Mouse (Mus musculus) hindbrain, embryonic 13.5 days (tissue): Measurements from ENCODE around the gene Col4a3bp. TPM values are rescaled to one million over a fixed set of nuclear protein-coding genes. Genes with fewer than 3 reads are reported as not detected.

Experiments used
- ATAC-seq: fragments of 200-750 bp; cut with Nextera tagmentation; 2 replicates; pipeline ENCODE4 v1.8.0; 2017; ENCODE audit warnings: moderate TSS enrichment; ENCODE audit not compliant: low FRiP score
- H3K27ac ChIP-seq: fragments of 300-500 bp; sonication (generic); 2 replicates; pipeline ENCODE4 v1.5.1; 2015; ENCODE audit warnings: inconsistent platforms, mild to moderate bottlenecking, moderate library complexity
- H3K27me3 ChIP-seq: fragments of 300-500 bp; sonication (generic); 2 replicates; pipeline ENCODE4 v1.6.1; 2015; ENCODE audit warnings: mild to moderate bottlenecking, inconsistent platforms
- H3K36me3 ChIP-seq: fragments of 300-500 bp; sonication (generic); 2 replicates; pipeline ENCODE4 v1.6.1; 2015; ENCODE audit warnings: mild to moderate bottlenecking, inconsistent platforms
- H3K4me1 ChIP-seq: fragments of 300-500 bp; sonication (generic); replicated peaks from 2 replicates; pipeline ENCODE4 v1.6.1; 2015; ENCODE audit warnings: inconsistent platforms
- H3K4me2 ChIP-seq: fragments of 300-500 bp; sonication (generic); 2 replicates; pipeline ENCODE4 v1.6.1; 2015; ENCODE audit warnings: inconsistent platforms, mild to moderate bottlenecking, moderate library complexity
- H3K4me3 ChIP-seq: fragments of 300-500 bp; sonication (generic); 2 replicates; pipeline ENCODE4 v1.5.1; 2015; ENCODE audit warnings: mild to moderate bottlenecking, inconsistent platforms
- H3K9ac ChIP-seq: fragments of 300-500 bp; sonication (generic); 2 replicates; pipeline ENCODE4 v1.6.1; 2015; ENCODE audit warnings: mild to moderate bottlenecking, inconsistent platforms
- H3K9me3 ChIP-seq: fragments of 300-500 bp; sonication (generic); 2 replicates; pipeline ENCODE4 v1.6.1; 2016; ENCODE audit warnings: inconsistent platforms
- WGBS: fragments of 180-500 bp; shearing (Covaris S2); methylation state at CpG from one replicate; pipeline ENCODE4 v1.1.7; 2015; 5-methylcytosine and 5-hydroxymethylcytosine counted together
- polyA plus RNA-seq: library from polyadenylated mRNA; unstranded; fragments of >200 nt; fragmentation: Nextera tagmentation; extraction: Ambion mirVana; gene quantifications from 2 replicates; pipeline ENCODE4 v1.2.1, GENCODE M21; 2015

The Col4a3bp gene
- polyA plus RNA-seq, 1 experiment from 2014 or later = 8.8 TPM

DNA sequence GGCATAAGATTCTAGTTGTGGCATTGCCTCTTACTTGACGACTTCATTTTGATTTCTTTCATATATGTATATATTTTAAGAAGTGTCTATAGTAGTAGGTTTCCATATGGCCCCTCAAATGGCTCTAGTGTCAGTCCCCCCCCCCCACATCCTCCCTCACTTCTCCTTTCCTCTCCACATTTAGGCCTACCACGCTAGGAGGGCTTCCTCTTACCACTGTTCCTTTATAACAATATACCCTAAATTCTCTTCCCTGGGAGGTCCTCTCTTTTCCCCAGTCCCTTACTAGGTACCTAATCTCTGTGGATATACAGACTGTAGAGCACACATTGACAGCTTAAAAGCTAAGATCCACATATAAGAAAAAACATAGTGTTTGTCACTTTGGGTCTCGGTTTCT, 21.1 kb upstream of the Col4a3bp start:
- Histone ChIP-seq H3K27me3 (no peaks in the 10 kb centered on the region), H3K36me3 (peaks cover 2% of the 10 kb centered on the region), H3K4me3 (no peak overlapping the region), H3K9ac (no peak overlapping the region), H3K4me1 (no peaks in the 10 kb centered on the region), H3K27ac (no peak overlapping the region), H3K4me2 (no peak overlapping the region), H3K9me3 (no peaks in the 10 kb centered on the region)
- no peak for ATAC-seq
- WGBS = 91% methylated on average over 3 of the region's 3 CpGs

DNA sequence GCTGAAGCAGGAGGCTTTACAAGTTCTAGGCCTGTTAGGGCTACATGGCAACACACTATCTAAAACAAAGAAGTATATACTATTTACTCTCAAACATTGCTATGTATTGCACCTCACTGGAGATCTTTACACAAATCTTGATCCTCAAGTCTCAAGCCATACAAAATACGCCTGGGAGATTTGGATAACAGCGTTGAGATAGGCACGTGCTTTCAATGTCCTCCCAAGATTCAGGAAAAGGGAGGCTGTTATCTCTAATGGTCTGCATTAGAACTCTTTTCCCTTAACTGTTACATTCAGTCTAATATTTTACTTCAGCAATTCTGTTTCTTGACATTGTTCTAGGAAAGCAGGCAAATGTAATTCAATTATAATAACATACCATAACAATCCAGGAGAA, 15.4 kb upstream of the Col4a3bp start:
- Histone ChIP-seq H3K27ac (no peak overlapping the region), H3K27me3 (no peaks in the 10 kb centered on the region), H3K9me3 (no peaks in the 10 kb centered on the region), H3K4me1 (no peaks in the 10 kb centered on the region), H3K4me2 (no peak overlapping the region), H3K36me3 (no peaks in the 10 kb centered on the region), H3K4me3 (no peak overlapping the region), H3K9ac (no peak overlapping the region)
- 95% methylated on average over 3 of the region's 3 CpGs for WGBS
- no peak for ATAC-seq

DNA sequence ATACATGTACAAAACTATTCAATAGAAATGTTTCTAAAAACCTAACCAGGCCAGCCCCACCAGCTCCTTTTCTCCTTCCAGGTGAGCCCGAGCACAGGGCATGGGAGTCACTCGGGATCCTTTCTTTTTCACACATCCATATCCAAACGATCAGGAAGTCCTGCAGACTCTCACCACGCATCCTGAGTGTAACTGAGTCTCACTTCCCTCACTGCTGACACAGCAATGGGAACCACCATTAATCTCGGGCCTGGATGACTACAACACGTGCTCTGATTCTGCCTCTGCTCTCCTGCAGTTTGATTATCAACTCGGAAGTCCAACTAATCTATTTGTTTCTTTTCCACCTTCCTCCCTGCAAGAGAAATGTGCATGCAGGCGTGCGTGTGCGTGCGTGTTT, 14.6 kb upstream of the Col4a3bp start:
- no peaks in the 10 kb centered on the region for H3K36me3 ChIP-seq
- WGBS = 95% methylated on average over 11 of the region's 11 CpGs
- no peak for ATAC-seq
- no peaks in the 10 kb centered on the region for H3K4me1 ChIP-seq
- H3K9me3 ChIP-seq = no peaks in the 10 kb centered on the region
- H3K27me3 ChIP-seq = no peaks in the 10 kb centered on the region
- no peak overlapping the region for H3K9ac ChIP-seq
- no peak overlapping the region for H3K4me3 ChIP-seq
- H3K27ac ChIP-seq = no peak overlapping the region
- H3K4me2 ChIP-seq = no peak overlapping the region

DNA sequence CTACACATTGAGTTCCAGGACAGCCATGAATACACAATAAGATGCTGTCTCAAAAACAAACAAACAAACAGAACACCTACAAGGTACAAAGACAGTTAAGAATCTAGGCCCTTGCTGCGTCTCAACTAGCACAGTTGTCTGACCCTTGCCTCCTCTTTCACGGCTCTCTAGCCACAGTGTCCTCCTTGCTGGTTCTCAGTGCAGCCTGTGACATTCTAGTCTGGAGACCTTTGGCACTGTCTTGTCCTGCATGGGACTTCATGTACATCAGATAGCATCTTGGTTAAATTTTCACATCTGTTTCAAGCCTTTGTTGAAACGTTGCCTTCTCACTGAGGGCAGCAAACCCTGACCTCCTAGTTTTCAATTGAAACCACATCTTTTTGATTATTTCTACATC, 13.6 kb upstream of the Col4a3bp start:
- WGBS = 90% methylated on average over 3 of the region's 3 CpGs
- no peak overlapping the region for H3K4me2 ChIP-seq
- H3K4me3 ChIP-seq = no peak overlapping the region
- H3K9ac ChIP-seq = no peak overlapping the region
- H3K36me3 ChIP-seq = no peaks in the 10 kb centered on the region
- H3K27me3 ChIP-seq = no peaks in the 10 kb centered on the region
- no peaks in the 10 kb centered on the region for H3K4me1 ChIP-seq
- no peaks in the 10 kb centered on the region for H3K9me3 ChIP-seq
- no peak overlapping the region for H3K27ac ChIP-seq
- ATAC-seq = no peak

DNA sequence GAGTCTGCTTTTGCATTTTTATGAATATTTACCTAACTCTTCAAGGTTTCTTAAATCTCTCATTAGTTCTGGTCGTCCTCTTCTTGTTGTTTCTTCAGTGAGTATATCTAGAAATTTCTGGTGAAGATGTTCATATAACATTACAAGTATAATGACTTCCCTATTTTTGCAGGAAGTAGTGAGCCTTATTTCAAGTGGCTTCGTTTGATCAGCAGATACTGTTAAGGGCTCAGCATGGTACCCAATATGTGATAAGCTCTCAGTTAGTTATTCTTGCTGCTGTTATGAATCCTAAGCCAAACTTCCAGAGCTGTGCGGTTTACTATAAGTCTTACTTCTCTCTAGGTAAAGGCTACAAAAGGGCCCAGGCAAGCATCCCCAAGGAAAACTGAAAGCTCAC, 12.9 kb upstream of the Col4a3bp start:
- Histone ChIP-seq H3K4me2 (no peak overlapping the region), H3K27ac (no peak overlapping the region), H3K36me3 (no peaks in the 10 kb centered on the region), H3K27me3 (no peaks in the 10 kb centered on the region), H3K4me3 (no peak overlapping the region), H3K4me1 (no peaks in the 10 kb centered on the region), H3K9ac (no peak overlapping the region), H3K9me3 (no peaks in the 10 kb centered on the region)
- 94% methylated on average over 3 of the region's 3 CpGs for WGBS
- no peak for ATAC-seq

DNA sequence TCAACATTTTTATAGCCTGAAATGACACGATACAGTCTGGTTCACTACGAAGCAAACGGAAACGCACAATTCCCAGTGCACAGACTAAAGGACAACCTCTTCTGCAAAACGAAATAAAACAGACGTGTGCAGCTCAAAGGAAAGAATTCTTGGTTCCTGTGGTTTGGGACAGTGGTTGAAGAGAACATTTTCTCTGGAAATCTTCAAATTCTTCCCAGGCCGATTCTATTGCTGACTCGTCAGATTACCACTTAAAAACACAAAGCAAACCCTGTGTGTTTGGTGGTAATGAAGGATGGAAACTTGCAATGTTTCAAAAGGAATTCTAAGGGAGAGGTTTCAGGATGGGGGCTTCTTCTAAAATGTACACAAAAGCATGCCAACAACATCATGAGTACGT, 12.4 kb upstream of the Col4a3bp start:
- Histone ChIP-seq H3K9me3 (no peaks in the 10 kb centered on the region), H3K36me3 (no peaks in the 10 kb centered on the region), H3K27ac (no peak overlapping the region), H3K4me1 (no peaks in the 10 kb centered on the region), H3K4me2 (no peak overlapping the region), H3K4me3 (no peak overlapping the region), H3K27me3 (no peaks in the 10 kb centered on the region), H3K9ac (no peak overlapping the region)
- ATAC-seq = no peak
- WGBS = 95% methylated on average over 9 of the region's 9 CpGs

DNA sequence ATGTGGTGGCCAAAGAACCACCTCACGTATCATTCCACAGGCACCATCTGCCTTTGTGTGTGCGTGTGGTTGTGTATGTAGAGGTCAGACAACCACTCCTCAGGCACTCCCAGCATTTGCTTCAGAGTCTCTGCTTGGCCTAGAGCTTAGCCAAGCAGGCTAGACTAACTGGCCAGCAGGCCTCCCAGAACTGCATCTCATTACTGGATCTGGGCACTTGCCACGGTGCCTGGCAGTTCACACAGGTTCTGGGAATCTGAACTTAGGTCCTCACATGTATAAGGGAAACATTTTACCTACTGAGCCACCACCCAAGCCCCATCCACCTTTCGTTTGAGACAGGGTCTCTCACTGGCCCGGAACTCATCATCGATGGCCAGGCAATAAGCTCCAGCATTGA, 10.2 kb upstream of the Col4a3bp start:
- no peak for ATAC-seq
- WGBS = 90% methylated on average over 6 of the region's 6 CpGs
- H3K9ac ChIP-seq = no peak overlapping the region
- no peak overlapping the region for H3K4me2 ChIP-seq
- H3K36me3 ChIP-seq = no peaks in the 10 kb centered on the region
- no peaks in the 10 kb centered on the region for H3K9me3 ChIP-seq
- H3K4me1 ChIP-seq = no peaks in the 10 kb centered on the region
- H3K27ac ChIP-seq = no peak overlapping the region
- H3K27me3 ChIP-seq = no peaks in the 10 kb centered on the region
- no peak overlapping the region for H3K4me3 ChIP-seq

DNA sequence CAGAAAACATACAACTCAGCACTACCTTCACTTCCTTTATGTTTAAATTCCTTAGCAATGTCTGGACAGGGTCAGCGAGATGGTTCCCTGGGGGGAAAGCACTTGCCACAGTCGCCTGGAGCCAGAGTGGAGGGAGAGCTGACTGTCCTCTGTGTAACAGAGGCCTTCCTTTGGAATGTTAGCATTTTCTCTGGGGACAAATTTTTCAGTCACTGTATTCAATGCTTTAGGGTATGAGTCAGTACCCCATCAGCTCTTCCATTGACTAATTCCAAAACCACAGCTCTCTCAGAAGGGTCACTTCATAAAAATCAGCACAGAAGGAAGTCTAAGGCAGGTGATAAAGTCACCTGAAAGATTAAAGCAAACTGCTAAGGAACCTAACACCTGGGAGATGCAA, 8.7 kb upstream of the Col4a3bp start:
- no peak for ATAC-seq
- Histone ChIP-seq H3K4me2 (no peak overlapping the region), H3K4me3 (no peak overlapping the region), H3K36me3 (no peaks in the 10 kb centered on the region), H3K9me3 (no peaks in the 10 kb centered on the region), H3K9ac (no peak overlapping the region), H3K27ac (no peak overlapping the region), H3K27me3 (no peaks in the 10 kb centered on the region), H3K4me1 (no peaks in the 10 kb centered on the region)
- WGBS = 60% methylated on average over 2 of the region's 2 CpGs

DNA sequence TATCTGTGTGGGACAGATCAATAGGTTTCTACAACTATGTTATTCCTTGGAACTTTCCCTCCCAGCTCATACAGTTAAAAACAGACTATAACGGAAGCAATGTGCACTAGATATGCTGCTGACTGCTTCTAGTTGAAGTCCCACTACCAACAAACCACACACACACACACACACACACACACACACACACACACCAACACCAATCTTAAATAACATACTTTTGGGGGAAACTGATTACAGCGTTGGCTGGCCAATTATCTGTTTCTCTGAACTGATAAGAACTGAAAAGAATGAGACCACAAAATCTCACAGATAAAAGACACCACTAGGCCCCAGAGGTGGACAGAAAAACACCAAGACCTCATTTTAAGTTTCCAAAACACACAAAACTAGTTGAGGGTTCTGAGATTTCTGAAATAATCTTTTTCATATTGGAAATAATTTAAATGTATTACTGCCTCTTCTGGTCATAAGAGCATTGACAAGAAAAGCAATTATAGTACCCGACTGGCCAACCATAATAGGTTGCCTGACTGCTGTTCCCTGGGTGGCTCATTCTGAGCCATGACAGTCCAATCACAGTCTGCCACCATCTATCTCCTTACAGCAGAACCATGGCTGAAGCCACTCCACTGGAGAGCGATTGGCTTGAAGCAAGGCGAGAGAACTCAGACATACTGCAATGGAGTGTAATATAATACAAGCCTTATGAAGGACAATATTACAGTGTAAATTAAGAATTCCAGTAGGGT, 5.4 kb upstream of the Col4a3bp start:
- Histone ChIP-seq H3K4me2 (no peak overlapping the region), H3K27ac (no peak overlapping the region), H3K4me1 (0 out of 2 replicates have a peak, but pooled peaks cover 2% of the 10 kb centered on the region), H3K36me3 (no peaks in the 10 kb centered on the region), H3K9ac (no peak overlapping the region), H3K4me3 (no peak overlapping the region), H3K9me3 (no peaks in the 10 kb centered on the region), H3K27me3 (no peaks in the 10 kb centered on the region)
- no peak for ATAC-seq
- WGBS = 85% methylated on average over 5 of the region's 5 CpGs

DNA sequence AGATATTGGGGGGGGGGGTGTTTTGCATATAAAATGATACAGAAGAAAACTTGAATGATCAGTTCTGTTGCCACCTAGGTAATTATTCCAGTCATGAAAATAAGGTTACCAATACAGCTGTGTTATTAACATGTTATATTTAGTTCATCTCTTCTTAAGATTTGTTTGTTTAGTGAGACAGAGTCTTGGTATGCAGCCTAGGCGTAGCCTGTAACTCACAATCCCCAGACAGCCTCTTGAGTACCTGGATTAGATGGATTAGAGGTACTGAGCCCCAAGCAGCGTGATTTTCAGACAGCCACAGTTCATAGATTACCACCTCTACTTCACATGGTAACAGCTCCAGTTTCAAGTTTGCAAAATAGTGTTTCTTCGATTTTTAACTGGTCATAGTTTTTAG, 4.3 kb upstream of the Col4a3bp start:
- H3K4me2 ChIP-seq = no peak overlapping the region
- H3K4me1 ChIP-seq = 0 out of 2 replicates have a peak, but pooled peaks cover 2% of the 10 kb centered on the region
- no peaks in the 10 kb centered on the region for H3K9me3 ChIP-seq
- H3K36me3 ChIP-seq = no peaks in the 10 kb centered on the region
- 90% methylated on average over 3 of the region's 3 CpGs for WGBS
- H3K9ac ChIP-seq = no peak overlapping the region
- ATAC-seq = no peak
- no peak overlapping the region for H3K27ac ChIP-seq
- no peak overlapping the region for H3K4me3 ChIP-seq
- no peaks in the 10 kb centered on the region for H3K27me3 ChIP-seq

DNA sequence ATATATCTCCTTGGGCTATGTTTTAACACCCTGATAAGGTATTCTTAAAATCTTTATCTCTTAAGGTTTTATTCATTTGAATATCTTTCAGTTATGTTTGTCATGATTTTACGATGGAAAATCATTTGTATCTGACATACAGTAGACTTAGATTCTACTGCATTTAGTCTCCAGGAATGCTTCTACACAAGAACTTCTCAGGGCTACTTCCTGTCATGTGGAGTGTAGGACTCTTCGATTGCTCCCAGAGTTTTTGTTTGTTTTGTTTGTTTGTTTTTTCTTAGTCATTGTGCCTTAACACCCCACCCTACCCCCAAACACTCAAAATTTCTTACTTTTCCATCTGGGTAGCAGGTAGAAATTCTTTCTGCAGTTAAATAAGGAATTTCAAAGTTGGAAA, 1.0 kb upstream of the Col4a3bp start:
- H3K27ac ChIP-seq = no peak overlapping the region
- H3K36me3 ChIP-seq = no peaks in the 10 kb centered on the region
- no peak overlapping the region for H3K9ac ChIP-seq
- H3K9me3 ChIP-seq = no peaks in the 10 kb centered on the region
- H3K4me3 ChIP-seq = peak overlapping the region; percentile 97; the same call in 1 of the 2 replicates
- 51% methylated on average over 2 of the region's 2 CpGs for WGBS
- ATAC-seq = no peak
- H3K27me3 ChIP-seq = no peaks in the 10 kb centered on the region
- peak overlapping the region; percentile 61 for H3K4me2 ChIP-seq
- H3K4me1 ChIP-seq = peaks cover 12% of the 10 kb centered on the region

DNA sequence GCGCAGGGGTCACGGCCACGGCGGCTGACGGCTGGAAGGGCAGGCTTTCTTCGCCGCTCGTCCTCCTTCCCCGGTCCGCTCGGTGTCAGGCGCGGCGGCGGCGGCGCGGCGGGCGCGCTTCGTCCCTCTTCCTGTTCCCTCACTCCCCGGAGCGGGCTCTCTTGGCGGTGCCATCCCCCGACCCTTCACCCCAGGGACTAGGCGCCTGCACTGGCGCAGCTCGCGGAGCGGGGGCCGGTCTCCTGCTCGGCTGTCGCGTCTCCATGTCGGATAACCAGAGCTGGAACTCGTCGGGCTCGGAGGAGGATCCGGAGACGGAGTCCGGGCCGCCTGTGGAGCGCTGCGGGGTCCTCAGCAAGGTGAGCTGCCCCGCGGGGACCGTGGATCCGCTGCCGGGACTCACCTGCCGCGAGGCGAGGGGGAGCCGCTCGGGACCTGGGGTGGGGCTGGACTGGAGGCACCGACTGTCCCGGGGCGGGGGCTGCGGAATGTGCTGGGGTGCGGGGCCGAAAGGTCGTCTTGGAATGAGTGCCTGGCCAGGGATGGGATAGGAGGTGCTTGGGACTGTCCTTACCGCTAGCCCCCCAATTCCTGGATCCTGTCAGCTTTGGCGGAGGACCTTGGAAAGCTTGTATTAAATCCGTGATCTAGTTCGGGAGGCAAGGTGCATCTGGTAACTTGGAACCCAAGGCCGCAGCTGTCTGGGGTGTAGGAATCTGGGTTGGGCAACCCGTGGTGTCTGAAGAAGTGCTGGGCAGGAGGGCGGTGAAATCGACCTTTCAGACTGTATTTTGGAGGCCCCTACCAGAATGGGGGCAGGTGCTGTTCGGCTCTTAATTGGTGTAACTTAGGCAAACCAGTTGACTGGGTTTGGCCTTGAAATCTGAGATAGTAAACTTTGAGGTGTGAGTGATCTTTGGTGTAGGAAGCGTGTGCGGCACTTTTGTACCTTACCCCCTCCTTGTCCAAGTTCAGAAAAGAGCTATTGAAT, 778 bp downstream of the Col4a3bp start:
- Histone ChIP-seq H3K27me3 (no peaks in the 10 kb centered on the region), H3K4me1 (peaks cover 12% of the 10 kb centered on the region), H3K27ac (peak overlapping the region; percentile 98), H3K9me3 (no peaks in the 10 kb centered on the region), H3K9ac (peak overlapping the region; percentile 98), H3K4me3 (peak overlapping the region; percentile 97), H3K4me2 (peak overlapping the region; percentile 84), H3K36me3 (no peaks in the 10 kb centered on the region)
- WGBS = under 1% methylated on average over 60 of the region's 73 CpGs
- ATAC-seq = peak; percentile 85
